Mouse (Mus musculus): Measurements from ENCODE around the gene Asgr2. TPM values are rescaled to one million over a fixed set of nuclear protein-coding genes. Genes with fewer than 3 reads are reported as not detected.

Asgr2 gene
- polyA plus RNA-seq, 1 experiment: 1.3 TPM

DNA sequence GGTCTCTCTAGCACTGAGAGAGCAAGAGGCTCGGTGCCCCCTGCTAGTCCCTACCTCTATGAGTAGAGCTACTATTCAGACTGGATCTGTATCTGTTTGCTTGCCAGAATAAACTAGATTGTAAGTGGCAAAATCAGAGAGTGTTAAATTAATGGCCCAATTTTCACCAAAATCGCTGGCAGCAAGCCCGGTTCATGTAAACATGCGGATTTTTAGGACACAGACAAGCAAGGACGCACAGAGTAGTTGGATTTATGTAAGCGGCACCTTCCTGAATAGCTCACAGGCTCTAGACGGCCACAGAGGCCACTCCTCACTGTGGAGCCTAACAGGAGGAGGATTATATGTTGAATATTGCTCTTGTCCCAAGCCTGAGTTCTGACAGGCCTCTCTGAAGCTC, 39.3 kb upstream of the Asgr2 start:
- Histone ChIP-seq H3K79me3 (ENCODE audit: low read depth) (no peaks in the 10 kb centered on the region), H3K36me3 (ENCODE audit: control insufficient read depth, insufficient read depth) (no peaks in the 10 kb centered on the region), H3ac (ENCODE audit: control insufficient read depth, insufficient read length, low read depth) (no peak overlapping the region), H3K79me2 (ENCODE audit: control insufficient read depth, insufficient read depth) (no peaks in the 10 kb centered on the region), H3K27me3 (ENCODE audit: control insufficient read depth, insufficient read depth, insufficient read length) (no peaks in the 10 kb centered on the region), H3K4me3 (ENCODE audit: insufficient read depth, poor library complexity, severe bottlenecking) (no peak overlapping the region)
- TF ChIP-seq CTCF (IDR thresholded peaks at IDR 0.05; ENCODE audit: control insufficient read depth, insufficient read depth, insufficient read length) (no peak), USF1 (IDR thresholded peaks at IDR 0.05; ENCODE audit: low read depth) (no peak), CEBPB (IDR thresholded peaks at IDR 0.05; ENCODE audit: low read depth) (no peak), MYOG (IDR thresholded peaks at IDR 0.05; ENCODE audit: control insufficient read depth, extremely low read depth, insufficient read length) (no peak), MAX (IDR thresholded peaks at IDR 0.05) (no peak), FOSL1 (IDR thresholded peaks at IDR 0.05; ENCODE audit: insufficient read depth, low read length, poor library complexity, severe bottlenecking) (no peak), MYOD1 (IDR thresholded peaks at IDR 0.05; ENCODE audit: control insufficient read depth, insufficient read length, low read depth) (no peak)

GRCm38 (mm10) chr11:70053898-70054570, 38.4 kb upstream of the Asgr2 start, which contains the start of gene Asgr1:
Asgr1 (plus strand) TSS chr11:70054085.
- no peak within 1 kb of the TSS for H3ac ChIP-seq (ENCODE audit: control insufficient read depth, insufficient read length, low read depth)
- no peaks in the 10 kb centered on the region for H3K79me3 ChIP-seq (ENCODE audit: low read depth)
- H3K36me3 ChIP-seq (ENCODE audit: control insufficient read depth, insufficient read depth): no peaks in the 10 kb centered on the region
- H3K79me2 ChIP-seq (ENCODE audit: control insufficient read depth, insufficient read depth): no peaks in the 10 kb centered on the region
- no peak within 1 kb of the TSS for H3K4me3 ChIP-seq (ENCODE audit: insufficient read depth, poor library complexity, severe bottlenecking)
- TF ChIP-seq MYOD1 (IDR thresholded peaks at IDR 0.05; ENCODE audit: control insufficient read depth, insufficient read length, low read depth) (no peak), CEBPB (IDR thresholded peaks at IDR 0.05; ENCODE audit: low read depth) (peak; percentile 29), USF1 (IDR thresholded peaks at IDR 0.05; ENCODE audit: low read depth) (no peak), MYOG (IDR thresholded peaks at IDR 0.05; ENCODE audit: control insufficient read depth, extremely low read depth, insufficient read length) (no peak)
- H3K27me3 ChIP-seq (ENCODE audit: control insufficient read depth, insufficient read depth, insufficient read length): no peaks in the 10 kb centered on the region

DNA sequence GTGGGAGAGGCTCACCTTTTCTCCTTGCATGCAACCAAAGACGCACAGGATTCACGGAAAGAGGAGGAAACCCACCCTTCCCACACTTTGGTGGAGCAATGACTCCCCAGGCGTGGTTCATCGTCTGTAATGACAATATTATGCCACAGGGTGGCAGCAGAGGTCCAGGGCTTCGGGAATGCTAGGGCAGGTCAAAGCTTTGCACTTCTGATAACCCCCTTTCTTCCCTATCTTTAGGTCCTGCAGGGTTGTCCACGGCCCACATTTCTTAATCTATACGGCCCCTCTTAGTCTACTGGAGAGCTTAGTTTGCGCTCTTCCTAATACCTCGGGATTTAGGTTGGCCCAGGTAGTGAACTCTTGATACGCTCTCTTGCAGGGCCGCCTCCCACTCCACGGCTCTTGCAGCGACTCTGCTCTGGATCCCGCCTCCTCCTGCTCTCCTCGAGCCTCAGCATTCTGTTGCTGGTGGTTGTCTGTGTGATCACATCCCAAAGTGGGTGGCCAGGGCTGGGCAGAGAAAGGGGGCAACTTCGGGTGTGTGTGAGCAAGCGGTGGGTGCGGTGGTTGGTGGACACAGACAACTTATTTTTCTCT, 36.7 kb upstream of the Asgr2 start:
- no peaks in the 10 kb centered on the region for H3K36me3 ChIP-seq (ENCODE audit: control insufficient read depth, insufficient read depth)
- H3ac ChIP-seq (ENCODE audit: control insufficient read depth, insufficient read length, low read depth): no peak overlapping the region
- TF ChIP-seq CTCF (IDR thresholded peaks at IDR 0.05; ENCODE audit: control insufficient read depth, insufficient read depth, insufficient read length) (peak; percentile 80), MAX (IDR thresholded peaks at IDR 0.05) (no peak)
- H3K4me3 ChIP-seq (ENCODE audit: insufficient read depth, poor library complexity, severe bottlenecking): no peak overlapping the region
- H3K79me2 ChIP-seq (ENCODE audit: control insufficient read depth, insufficient read depth): no peaks in the 10 kb centered on the region
- H3K27me3 ChIP-seq (ENCODE audit: control insufficient read depth, insufficient read depth, insufficient read length): no peaks in the 10 kb centered on the region
- H3K79me3 ChIP-seq (ENCODE audit: low read depth): no peaks in the 10 kb centered on the region

GRCm38 (mm10) chr11:70057805-70058204, 34.6 kb upstream of the Asgr2 start:
- no peaks in the 10 kb centered on the region for H3K79me3 ChIP-seq (ENCODE audit: low read depth)
- no peaks in the 10 kb centered on the region for H3K79me2 ChIP-seq (ENCODE audit: control insufficient read depth, insufficient read depth)
- no peaks in the 10 kb centered on the region for H3K36me3 ChIP-seq (ENCODE audit: control insufficient read depth, insufficient read depth)
- no peak overlapping the region for H3K4me3 ChIP-seq (ENCODE audit: insufficient read depth, poor library complexity, severe bottlenecking)
- H3K27me3 ChIP-seq (ENCODE audit: control insufficient read depth, insufficient read depth, insufficient read length): no peaks in the 10 kb centered on the region
- H3ac ChIP-seq (ENCODE audit: control insufficient read depth, insufficient read length, low read depth): no peak overlapping the region
- TF ChIP-seq CTCF (IDR thresholded peaks at IDR 0.05; ENCODE audit: control insufficient read depth, insufficient read depth, insufficient read length): no peak
- no peak for TF ChIP-seq MYOG (IDR thresholded peaks at IDR 0.05; ENCODE audit: control insufficient read depth, extremely low read depth, insufficient read length)
- TF ChIP-seq CEBPB (IDR thresholded peaks at IDR 0.05; ENCODE audit: low read depth): no peak
- TF ChIP-seq FOSL1 (IDR thresholded peaks at IDR 0.05; ENCODE audit: insufficient read depth, low read length, poor library complexity, severe bottlenecking): no peak
- no peak for TF ChIP-seq MAX (IDR thresholded peaks at IDR 0.05)
- TF ChIP-seq MYOD1 (IDR thresholded peaks at IDR 0.05; ENCODE audit: control insufficient read depth, insufficient read length, low read depth): no peak
- TF ChIP-seq USF1 (IDR thresholded peaks at IDR 0.05; ENCODE audit: low read depth): no peak

GRCm38 (mm10) chr11:70059930-70060329, 32.5 kb upstream of the Asgr2 start:
- no peaks in the 10 kb centered on the region for H3K79me2 ChIP-seq (ENCODE audit: control insufficient read depth, insufficient read depth)
- H3K79me3 ChIP-seq (ENCODE audit: low read depth): no peaks in the 10 kb centered on the region
- no peak overlapping the region for H3K4me3 ChIP-seq (ENCODE audit: insufficient read depth, poor library complexity, severe bottlenecking)
- H3K27me3 ChIP-seq (ENCODE audit: control insufficient read depth, insufficient read depth, insufficient read length): no peaks in the 10 kb centered on the region
- no peak overlapping the region for H3ac ChIP-seq (ENCODE audit: control insufficient read depth, insufficient read length, low read depth)
- no peaks in the 10 kb centered on the region for H3K36me3 ChIP-seq (ENCODE audit: control insufficient read depth, insufficient read depth)
- no peak for TF ChIP-seq FOSL1 (IDR thresholded peaks at IDR 0.05; ENCODE audit: insufficient read depth, low read length, poor library complexity, severe bottlenecking)
- TF ChIP-seq CEBPB (IDR thresholded peaks at IDR 0.05; ENCODE audit: low read depth): no peak
- no peak for TF ChIP-seq MAX (IDR thresholded peaks at IDR 0.05)
- TF ChIP-seq CTCF (IDR thresholded peaks at IDR 0.05; ENCODE audit: control insufficient read depth, insufficient read depth, insufficient read length): no peak
- TF ChIP-seq MYOG (IDR thresholded peaks at IDR 0.05; ENCODE audit: control insufficient read depth, extremely low read depth, insufficient read length): no peak
- TF ChIP-seq USF1 (IDR thresholded peaks at IDR 0.05; ENCODE audit: low read depth): no peak
- TF ChIP-seq MYOD1 (IDR thresholded peaks at IDR 0.05; ENCODE audit: control insufficient read depth, insufficient read length, low read depth): no peak

- Histone ChIP-seq H3K27me3 (ENCODE audit: control insufficient read depth, insufficient read depth, insufficient read length) (no peaks in the 10 kb centered on the region), H3ac (ENCODE audit: control insufficient read depth, insufficient read length, low read depth) (no peak overlapping the region), H3K36me3 (ENCODE audit: control insufficient read depth, insufficient read depth) (no peaks in the 10 kb centered on the region), H3K4me3 (ENCODE audit: insufficient read depth, poor library complexity, severe bottlenecking) (no peak overlapping the region), H3K79me2 (ENCODE audit: control insufficient read depth, insufficient read depth) (no peaks in the 10 kb centered on the region), H3K79me3 (ENCODE audit: low read depth) (no peaks in the 10 kb centered on the region)
- no peak for TF ChIP-seq FOSL1 (IDR thresholded peaks at IDR 0.05; ENCODE audit: insufficient read depth, low read length, poor library complexity, severe bottlenecking)
- TF ChIP-seq MYOD1 (IDR thresholded peaks at IDR 0.05; ENCODE audit: control insufficient read depth, insufficient read length, low read depth): no peak
- no peak for TF ChIP-seq MYOG (IDR thresholded peaks at IDR 0.05; ENCODE audit: control insufficient read depth, extremely low read depth, insufficient read length)
- no peak for TF ChIP-seq USF1 (IDR thresholded peaks at IDR 0.05; ENCODE audit: low read depth)
- no peak for TF ChIP-seq CTCF (IDR thresholded peaks at IDR 0.05; ENCODE audit: control insufficient read depth, insufficient read depth, insufficient read length)
- TF ChIP-seq MAX (IDR thresholded peaks at IDR 0.05): no peak
- TF ChIP-seq CEBPB (IDR thresholded peaks at IDR 0.05; ENCODE audit: low read depth): no peak
Measured at GRCm38 (mm10) chr11:70063053-70063452, 29.4 kb upstream of the Asgr2 start.
